Mouse (Mus musculus): ENCODE results near the gene Mns1.
"Not testable (repeated sequence)": the region's sequence is repeated elsewhere in the genome, so short reads cannot be mapped to it uniquely, and the experiment has no call there.

The Mns1 gene

DNA sequence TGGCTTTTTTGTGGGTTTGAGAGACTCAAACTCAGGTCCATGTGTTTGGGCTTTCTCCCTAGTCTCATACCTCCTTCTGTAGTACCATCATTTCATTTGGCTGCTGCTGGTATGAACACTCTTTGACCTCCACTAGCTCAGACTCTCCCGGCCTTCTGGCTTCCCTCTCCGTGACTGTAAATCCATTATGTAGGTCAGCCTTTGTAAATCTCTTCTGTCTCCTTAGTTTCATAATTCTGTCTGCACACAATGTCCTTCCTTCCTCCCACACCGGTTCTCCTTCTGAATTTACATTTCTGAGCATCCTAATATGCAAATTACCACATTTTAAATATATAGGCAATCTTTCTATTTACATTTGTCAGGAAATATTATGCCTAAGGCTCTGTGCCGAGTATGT is 9.9 kb upstream of the Mns1 start:
- DNase-seq (ENCODE audit: low spot score): no peak

DNA sequence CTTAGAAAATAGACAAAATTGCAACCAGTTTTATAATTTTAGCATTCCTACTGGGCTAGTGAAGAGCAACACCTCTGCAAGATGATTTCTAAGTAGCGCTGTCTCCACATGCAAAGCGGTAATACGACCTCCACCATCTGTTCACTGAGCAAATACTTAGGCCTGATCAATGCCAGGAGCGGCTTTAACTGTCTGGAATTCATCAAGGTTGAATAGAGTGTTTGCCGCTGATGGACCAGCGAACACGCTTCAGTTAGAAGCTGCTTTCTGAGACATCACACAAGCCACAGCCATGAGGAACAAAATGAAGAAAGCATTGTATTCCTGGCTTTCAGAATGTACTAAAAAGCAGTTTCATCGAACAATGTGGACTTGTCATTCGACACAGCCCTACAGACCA is 2.9 kb upstream of the Mns1 start:
- DNase-seq (ENCODE audit: low spot score): no peak

DNA sequence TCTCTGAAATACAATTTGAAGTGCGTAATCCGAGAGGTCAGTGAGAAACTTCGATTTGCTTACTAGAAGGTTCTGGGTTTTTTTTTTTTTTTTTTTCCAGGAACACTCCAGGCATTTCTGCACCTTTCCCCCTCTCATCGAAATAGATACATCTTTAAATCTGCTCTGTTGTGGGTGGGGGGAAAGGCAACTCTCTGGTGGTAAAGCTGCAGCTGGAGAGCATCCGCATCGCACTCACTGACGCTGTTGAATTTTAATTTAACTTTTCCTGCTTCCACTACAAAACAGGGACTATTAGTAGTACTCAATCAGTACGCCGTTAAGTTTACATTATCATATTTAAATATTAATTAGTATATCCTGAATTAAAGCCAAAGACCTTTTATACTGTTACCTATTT is 938 bp downstream of the Mns1 start:
- DNase-seq (ENCODE audit: low spot score): no peak

DNA sequence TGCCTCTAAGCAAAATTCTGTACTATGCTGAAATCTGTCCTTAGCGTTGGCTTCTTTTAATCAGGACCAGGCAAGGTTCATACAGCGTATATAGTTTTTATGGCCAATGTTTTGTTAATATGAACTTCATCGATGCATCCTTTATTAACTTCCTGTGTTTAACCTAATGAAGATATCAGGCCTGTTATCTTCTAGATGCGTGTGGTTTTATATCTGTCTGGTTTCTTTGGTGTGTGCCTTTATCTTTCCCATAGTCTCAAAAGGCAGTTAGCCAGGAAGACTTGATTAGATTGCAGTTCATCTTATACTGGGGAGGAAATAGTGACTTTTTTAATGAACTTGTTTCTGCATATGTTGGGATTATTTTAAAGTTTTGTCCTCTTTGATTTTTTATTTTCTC is 2.5 kb downstream of the Mns1 start:
- no peak for DNase-seq (ENCODE audit: low spot score)

DNA sequence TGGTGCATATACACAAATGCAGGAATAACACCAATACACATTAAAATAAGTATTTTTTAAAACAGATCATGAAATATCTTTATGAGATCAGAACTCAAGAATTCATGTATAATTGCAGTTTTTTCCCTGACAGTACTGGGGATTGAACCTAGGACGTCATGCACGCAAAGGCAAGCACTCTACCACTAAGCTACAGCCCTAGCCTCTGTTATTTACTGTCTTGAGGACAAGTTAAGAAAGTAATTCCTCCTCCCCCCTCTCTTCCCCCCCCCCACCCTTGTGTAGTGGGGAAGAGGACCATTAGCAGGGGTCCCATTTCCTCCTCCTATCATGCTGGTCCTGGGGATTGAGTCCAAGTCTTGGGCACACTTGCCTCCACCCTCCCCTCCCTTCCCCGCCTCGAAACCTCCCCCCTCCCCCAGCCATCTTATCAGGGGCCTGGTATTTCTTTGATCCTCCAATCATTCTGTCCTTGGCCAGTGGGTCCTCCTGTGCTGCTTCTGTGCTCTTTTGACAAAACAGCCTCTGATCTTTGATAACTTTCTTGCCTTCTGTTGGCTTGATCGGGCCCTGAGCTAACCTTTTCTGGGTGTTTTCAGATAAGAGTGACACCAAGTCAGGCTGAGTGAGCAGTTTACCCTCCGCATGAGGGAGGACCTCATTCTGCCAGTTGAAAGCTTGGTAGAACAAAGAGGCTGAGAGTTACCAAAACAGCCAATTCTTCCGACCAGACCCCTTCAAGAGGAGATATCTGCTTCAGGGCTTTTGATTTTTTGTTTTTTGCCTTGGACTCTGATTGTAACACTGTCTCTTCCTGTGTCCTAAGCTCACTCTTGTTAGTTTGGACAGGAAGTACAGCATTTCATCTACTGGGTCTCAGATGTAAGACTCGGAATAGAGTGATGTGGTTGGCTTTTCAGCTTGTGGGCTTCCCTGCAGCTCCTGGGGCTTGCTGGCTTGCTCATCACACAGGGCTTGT is 3.4 kb downstream of the Mns1 start:
- DNase-seq (ENCODE audit: low spot score): no peak

DNA sequence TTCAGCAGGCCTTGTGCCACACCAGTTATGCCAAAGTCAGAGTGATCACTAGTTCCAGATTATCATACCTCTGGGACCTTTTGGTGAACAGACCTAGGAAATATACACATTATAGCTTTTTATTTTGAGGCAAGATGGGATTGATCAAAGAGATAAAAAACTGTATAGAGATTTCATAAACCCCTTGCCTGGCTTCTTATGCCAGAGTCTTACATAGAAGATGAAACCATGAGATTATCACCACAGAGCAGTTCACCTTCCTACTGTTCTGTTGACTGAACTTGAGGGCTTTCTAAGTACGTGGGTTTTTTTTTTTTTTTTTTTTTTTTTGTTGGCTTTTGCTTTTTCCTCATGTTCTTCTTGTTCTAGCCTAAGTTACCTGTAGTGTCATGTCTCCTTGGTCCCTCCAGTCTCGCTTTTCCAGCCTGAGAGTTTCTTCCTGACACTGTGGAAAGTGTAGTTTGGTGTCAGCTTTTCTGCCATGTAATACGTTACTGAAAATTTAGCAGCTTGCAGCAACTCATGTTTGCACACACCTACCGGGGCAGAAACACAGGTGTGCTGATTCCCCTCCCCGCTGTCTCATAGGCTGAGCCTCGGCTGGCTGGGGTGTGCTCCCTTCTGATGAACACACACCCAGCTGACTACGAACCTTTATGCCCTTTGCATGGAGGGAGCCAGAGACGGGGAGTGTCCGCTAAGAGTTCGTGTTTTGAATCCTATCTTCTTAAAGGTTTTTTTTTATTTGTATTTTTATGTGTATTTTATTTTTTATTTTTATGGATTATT is 4.3 kb downstream of the Mns1 start:
- DNase-seq (ENCODE audit: low spot score): no peak

DNA sequence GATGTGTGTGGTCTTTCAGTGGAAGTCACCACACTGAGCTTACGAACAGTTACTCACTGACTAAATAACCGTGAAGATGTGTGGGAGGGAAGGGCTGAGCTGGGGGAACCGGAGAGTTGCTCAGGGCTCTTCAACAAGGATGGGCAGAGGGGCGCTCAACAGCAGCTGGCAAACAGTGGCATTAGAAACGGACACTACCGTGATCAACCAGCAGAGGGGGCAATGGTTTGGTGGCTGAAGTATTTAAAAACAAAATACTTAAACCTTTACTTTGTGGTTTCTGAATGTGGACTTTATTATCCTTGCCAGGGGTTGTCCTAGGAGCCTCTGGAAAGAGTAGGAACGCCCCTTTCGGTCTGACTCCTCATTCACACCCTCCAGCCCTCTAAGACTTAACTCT is 10.2 kb downstream of the Mns1 start:
- DNase-seq (ENCODE audit: low spot score): peak; percentile 61

DNA sequence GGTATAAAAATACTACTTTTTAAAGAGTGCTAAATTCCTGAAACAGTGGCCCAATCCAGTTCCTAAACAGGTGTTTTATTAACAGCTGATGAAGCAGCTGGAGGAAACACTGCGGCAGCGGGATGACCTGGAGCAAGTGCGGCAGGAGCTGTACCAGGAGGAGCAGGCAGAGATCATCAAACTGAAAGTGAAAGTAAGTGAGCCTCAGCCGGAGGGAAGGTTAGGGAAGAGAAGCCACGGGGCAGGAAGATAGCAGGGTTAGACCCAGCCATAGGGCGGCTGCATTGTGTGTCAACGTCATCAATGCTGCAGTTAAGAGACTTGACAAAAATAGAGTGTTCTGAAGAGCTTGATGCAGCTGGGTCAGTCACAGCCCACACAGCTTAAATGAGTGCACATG is 11.6 kb downstream of the Mns1 start:
- DNase-seq (ENCODE audit: low spot score): peak; percentile 42

DNA sequence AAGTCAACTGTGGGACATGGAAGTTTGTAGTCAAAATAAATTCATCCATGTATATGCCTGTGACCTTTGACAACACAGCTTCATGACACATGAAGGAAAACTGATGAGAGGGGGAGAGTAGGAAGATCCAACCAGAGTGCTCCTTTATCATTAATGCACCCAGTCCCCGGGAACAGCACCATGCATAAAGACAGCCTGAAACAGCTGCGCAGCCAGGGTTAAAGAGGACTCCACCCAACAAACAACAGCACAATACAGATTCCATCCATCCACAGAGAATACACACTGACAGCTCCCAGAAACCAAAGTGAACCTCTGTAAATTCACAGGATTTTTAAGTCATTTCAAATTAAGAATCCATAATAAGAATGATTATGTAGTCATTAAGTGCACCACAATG is 12.0 kb downstream of the Mns1 start:
- DNase-seq (ENCODE audit: low spot score): no peak

DNA sequence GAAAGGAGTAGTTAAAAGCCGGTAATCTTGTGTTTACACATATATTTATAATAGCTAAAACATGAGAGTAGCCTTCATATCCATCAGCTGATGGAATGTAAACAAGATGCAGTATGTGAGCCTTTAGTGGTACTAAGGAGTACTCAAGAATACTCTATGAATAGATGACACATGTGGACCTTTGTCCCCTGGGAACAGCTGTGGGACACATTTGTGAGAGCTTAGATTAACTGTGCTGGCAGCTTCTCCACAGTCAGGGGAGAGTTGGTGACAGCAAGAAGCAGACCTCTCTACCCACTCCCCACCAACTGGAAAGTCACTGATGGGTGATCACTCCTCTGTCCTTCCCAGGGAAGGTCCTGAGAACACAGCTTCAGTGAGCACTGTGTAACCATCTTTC is 12.6 kb downstream of the Mns1 start:
- DNase-seq (ENCODE audit: low spot score): peak; percentile 13

DNA sequence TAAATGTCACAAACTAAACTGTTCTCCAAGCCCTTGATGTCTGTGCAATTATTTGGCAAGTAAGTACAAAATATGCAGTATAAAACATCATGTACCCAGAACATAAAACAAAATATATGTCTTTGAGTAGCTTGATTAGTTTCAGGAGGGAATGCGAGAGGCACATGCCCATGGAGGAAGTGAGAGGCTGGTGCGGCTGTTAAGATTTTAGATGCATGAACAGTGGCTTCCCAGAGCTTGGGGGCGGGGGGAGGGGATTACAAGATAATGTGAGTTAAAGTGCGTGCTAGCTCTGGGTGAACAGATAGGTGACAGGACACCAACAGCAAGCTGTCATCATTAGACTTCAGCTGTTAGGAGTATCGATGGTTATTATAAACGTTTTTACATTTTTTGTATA is 13.3 kb downstream of the Mns1 start:
- DNase-seq (ENCODE audit: low spot score): no peak

DNA sequence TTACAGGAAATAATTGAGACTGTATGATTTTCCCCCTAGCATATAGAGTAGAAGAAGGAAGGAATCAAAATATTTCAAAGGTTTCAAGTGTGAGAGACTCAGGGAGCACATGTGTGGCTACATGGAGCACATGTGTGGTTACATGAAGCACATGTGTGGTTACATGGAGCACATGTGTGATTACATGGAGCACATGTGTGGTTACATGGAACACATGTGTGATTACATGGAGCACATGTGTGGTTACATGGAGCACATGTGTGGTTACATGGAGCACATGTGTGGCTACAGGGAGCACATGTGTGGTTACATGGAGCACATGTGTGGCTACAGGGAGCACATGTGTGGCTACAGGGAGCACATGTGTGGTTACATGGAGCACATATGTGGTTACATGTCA is 16.5 kb downstream of the Mns1 start:
- not testable (repeated sequence) for DNase-seq (ENCODE audit: low spot score)

DNA sequence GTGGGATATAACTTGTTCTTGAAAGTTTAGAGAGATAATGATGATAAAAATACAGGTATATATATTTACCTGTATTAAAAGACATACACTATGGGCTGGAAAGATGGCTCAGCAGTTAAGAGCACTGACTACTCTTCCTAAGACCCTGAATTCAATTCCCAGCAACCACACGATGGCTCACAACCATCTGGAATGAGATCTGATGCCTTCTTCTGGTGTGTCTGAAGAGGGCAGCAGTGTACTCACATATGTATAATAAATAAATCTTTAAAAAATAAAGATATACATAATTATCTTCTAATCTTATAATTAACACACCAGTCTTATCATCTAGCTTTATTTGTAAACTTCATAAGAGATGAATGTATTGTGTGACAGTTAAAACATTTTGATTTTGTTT is 18.6 kb downstream of the Mns1 start:
- no peak for DNase-seq (ENCODE audit: low spot score)

DNA sequence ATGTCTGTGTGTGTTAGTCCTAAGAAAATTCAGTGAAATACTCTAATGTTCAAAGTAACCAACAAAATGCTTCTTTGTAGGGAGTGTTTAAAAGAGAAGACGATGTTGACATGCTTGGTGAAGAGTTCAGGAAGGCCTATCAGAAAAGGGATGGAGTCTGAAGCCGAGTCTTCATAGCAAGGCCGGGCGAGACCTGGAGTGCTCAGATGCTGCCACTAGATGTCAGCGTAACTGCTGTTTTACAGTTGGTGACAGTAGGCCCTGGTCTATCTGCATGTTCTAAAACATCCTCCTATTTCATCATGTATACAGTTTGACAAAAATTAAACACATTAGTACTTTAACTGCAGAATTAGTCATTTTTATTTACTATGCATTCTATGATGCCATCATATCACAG is 20.4 kb downstream of the Mns1 start:
- DNase-seq (ENCODE audit: low spot score): peak; percentile 77

DNA sequence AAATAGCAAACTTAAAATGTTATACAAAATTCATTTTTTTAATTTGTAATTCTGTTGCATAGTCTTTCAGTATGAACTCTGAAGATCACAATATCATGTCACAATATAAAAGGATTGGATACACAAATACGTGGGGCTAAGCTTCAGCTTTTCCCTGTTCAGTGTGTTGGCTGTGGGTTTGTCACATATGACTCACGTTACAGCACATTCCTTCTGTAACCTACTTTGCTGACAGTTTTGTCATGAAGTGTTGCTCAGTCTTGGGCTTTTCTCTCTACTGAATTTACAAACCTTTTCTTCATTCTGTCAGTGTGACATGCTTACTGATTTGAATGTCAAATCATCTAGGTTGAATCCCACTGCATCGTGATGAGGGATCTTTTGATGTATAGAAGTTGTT is 21.9 kb downstream of the Mns1 start:
- DNase-seq (ENCODE audit: low spot score): no peak

DNA sequence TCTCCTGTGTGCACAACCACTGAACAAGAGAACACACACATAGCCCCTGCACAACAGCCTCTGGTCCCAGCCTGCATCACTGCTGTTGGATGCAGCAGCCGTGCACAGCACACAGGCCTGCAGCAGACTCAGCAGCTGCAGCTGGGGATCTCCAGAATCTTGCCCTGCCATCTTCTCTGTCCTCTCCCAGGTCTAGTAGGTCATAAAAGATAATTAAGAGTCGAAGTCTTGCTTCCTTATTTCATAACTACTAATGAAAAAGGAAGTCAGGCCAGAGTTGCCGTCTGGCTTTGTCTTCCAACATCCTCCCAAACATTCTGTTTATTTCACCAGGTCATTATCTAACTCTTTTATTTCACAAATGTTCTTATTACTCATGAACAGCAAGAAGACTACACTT is 23.0 kb downstream of the Mns1 start:
- no peak for DNase-seq (ENCODE audit: low spot score)

DNA sequence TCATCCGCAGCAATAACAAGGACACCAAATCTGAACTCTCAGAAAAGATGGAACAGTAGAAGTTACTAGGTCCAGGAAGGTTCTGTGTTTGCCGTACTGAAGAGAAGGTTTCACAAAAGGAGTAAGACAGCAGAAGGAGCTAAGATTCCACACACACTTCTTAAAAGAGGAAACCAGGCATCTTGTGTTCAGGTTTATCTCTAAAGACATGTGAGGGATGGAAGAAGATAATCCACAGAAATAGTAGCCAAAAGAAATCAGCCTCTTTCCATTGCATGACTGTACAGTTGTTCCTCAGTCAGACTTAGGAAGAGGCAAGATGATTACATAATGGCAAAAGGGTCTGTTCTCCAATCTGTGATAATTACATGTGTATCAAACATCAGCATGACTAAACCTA is 24.6 kb downstream of the Mns1 start:
- no peak for DNase-seq (ENCODE audit: low spot score)

DNA sequence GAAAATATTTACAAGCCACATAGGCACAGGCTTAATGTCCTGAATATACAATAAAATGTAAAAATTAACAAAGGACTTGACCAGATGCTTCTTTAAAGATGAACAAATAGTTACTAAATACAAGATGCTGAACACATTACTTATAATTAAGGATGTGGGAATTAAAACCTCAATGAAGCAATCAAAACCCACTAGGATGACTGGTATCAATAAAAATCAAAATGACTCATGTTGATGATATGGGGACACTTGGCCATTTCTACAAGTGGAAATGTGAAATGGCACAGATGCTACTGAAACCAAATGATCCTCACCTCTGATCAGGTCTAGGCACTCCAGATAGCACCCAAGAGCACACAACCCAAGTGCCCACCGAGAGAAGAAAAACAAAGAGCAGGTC is 27.0 kb downstream of the Mns1 start:
- no peak for DNase-seq (ENCODE audit: low spot score)

DNA sequence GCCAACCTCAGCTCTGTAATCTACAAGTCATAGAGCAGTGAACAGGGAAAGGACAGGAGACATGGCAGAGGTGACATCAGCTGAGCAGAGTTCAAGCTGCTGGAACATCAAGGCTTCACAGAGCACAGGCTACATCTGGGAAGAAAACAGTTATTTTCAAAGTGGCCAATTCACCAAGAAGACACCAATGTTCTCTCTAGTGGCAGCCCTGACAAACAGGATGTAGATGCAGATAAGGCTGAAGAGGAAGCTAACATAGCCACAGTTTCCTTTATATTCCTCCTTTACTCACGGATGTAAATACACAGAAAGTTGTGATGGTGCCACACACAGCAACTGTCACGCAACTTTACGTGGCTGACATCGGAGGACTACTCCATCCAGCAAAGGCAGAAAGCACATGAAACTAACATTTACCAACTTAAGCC is 28.0 kb downstream of the Mns1 start:
- no peak for DNase-seq (ENCODE audit: low spot score)

DNA sequence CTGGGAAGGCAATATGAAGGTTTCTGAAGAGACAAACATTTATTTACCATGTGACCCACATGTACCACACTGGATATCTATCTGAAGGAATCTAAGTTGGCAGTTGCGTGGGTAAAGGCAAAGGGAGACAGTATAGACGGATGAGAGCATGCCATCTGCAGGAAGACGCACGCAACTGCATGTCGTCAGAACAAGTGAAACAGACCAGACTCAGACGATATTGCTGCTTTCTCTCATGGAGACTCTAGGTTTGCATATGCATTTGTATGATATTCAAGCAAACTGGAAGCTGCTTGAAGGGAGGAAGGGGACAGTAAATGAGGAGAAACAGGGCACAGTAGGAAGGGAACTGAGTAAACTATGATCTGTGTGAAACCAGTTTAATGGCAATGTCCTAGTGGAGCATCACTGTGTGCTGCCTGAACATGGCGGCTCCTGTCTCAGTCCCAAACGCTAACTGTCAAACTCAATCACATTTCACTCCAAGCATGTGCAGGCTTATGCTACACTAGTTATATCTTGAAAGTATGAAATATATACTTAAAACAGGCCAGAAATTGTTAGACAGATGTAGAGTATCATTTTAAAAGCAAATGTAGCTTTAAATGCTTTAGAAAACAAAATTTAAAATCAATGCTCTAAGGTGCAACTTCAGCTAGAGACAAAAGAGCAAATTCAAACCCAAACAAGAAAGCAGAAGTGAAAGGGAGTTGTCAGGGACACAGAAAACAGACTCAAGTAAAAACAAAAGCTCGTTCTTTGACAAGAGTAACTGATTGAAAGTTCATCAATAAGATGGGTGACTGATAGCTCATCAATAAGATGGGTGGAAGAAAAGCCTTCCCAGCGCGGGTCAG is 30.0 kb downstream of the Mns1 start:
- DNase-seq (ENCODE audit: low spot score): no peak

DNA sequence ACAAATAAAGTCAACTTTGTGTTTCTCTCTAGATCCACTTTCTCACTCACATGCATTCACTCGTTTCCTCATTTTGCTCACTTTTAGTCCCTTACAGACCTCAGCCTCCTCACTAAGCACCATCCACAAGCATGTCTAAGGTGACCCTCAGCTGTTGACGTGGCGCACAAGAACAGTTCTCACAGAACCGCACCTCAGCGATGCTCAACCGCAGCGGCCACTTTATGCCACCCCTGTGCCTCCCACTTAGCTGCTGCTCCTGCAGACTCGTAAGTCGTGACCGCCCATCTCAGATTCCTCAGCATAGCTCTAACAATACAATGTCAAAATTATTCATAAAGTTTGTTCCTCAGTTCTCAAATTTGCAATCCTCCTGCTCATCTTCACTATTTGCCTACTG is 30.8 kb downstream of the Mns1 start:
- DNase-seq (ENCODE audit: low spot score): no peak

DNA sequence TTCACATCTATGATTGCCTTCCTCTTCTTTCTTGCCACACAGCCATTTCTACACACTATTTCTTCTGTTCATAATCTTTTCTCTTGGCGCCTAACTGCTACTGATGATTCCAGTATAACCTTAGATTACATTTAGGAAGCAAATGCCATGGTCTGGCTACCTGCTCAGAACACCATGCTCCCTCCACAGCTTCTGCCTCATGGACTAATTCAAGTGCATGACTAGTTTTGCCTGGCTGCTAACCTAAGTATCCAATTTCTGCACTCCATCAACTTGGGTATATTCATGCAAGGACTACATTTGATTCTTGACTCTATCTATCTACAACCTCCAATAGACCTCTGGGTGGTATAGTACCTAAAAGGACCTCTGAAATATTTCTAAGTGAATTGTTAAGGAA is 32.0 kb downstream of the Mns1 start:
- DNase-seq (ENCODE audit: low spot score): no peak

All from MN1 (cell line).